Mouse (Mus musculus) neural tube, embryonic 10.5 days (tissue): ENCODE measurements around the gene Gm7075.
"Not testable (repeated sequence)": the region's sequence is repeated elsewhere in the genome, so short reads cannot be mapped to it uniquely, and the experiment has no call there.

Experiments used
- DNase-seq: peaks from one replicate; pipeline ENCODE4 v3.0.0-alpha.2; 2017; ENCODE audit warnings: low spot score; ENCODE audit errors: extremely low spot score

The Gm7075 gene

GRCm38 (mm10) chr10:63421739-63422735 lies at the start of gene Gm7075:
TSS of gene Gm7075 (minus strand) at chr10:63421789.
- DNase-seq, result peak; percentile 40

- DNase-seq, result no peak
Observed at GRCm38 (mm10) chr10:63460935-63461334, 39.3 kb upstream of the Gm7075 start.

DNA sequence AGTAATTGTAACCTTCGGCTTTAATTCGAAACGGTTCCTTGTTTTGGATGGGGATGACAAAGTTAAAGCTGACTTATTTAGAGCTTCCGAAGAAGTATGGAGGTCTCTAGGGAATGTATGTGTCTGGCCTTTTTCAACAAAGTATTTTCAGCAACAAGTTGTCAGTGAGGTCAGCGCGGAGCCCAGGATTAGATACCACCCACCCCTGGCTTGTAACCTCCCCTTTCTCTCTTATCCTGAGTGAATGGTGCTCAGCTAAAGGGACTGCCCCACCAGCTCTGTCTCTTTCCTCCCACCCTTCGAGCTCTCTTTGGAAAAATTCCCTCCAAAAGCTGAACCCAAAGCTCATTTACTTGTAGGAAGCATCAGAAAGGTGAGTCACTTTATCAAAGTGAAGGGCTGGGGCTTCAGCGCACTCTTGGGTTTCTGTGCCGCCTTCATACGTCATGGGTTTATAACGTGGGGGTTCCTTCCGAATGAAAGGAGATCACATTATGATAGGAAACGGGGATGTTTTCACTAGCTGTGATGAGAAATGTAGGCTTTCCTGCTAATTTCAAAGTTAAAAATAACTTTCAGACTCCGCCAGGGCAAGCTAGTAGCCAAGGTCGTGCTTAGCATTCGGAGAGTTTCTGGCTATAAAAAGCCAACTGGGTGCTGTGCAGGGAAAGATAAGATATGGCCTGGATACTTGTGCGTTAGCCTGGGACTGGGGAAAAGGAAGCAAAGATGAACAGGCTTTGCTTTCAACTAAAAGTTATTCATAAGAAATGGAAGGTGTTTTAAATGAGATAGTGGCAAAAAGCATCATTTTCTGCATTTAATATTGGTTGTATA lies 35.9 kb upstream of the Gm7075 start:
- DNase-seq, result no peak

- DNase-seq, result no peak
Observed at GRCm38 (mm10) chr10:63455110-63455878, 33.7 kb upstream of the Gm7075 start.

DNA sequence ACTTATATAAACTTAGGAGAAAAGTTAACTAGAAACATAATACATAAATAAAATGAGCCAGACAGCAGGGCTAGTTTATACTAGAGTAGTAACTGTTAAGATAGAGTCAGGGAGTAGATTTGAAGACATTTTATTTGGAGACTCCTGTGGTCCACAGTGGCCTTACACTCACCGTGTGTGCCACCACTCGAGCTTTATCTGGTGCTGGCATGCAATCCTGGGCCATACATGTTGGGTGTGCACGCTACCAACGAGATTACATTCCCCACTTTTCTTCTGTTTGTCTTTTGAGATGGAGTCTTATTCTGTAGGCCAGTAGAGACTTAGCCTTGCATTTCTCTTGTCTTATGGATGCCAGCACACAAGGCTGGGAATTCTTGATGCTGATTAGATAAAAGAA lies 32.3 kb upstream of the Gm7075 start:
- DNase-seq, result no peak

GRCm38 (mm10) chr10:63444602-63445387 lies 23.2 kb upstream of the Gm7075 start:
- DNase-seq, result not testable (repeated sequence)

DNA sequence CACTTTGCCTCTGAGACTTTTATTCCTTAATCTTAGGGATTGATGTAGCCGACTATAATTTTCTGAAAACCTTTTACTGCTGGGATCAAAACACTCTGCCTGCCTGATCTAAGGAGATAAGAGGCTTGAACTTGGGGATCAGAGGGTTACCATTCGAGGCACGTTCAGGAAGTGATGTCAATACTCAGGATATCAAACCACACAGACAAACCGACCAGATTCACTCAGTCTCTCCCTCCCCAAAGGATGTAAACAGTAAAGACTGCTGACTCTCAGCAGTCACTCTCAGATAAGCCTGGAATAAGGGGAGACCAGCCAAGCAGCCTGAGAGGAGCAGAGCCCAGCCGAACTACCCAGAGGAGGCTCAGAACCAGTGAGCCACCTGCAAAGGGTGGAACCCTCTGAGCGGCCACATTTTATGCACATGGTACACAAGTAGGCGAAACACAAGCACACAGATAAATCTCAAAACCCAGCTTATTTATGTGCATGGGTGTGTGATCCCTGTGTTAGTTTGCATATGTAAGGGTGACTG lies 18.2 kb upstream of the Gm7075 start:
- DNase-seq, result no peak

DNA sequence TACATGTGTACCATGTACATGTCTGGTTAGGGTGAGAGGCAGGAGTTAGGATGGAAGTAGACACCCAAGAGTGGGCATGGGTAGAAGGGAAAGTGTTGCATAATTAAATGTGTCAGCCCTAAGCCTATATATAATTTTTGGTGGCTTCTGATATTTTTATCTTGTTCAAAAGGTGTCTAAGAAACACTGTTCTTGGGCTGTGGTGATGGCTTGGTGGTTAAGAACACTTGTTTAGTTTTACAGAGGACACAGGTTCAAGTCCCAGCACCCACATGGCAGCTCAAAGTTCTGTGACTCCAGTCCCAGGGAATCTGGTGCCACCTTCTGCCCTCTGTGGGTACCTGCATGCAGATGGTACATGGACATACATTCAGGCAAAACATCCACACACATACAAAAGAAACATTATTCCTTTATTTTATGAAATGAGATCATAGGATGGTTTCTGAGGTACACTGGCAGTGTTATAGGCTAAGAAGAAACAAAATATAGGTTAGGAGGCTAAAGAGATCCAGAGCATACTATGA lies 17.2 kb upstream of the Gm7075 start:
- DNase-seq, result no peak

DNA sequence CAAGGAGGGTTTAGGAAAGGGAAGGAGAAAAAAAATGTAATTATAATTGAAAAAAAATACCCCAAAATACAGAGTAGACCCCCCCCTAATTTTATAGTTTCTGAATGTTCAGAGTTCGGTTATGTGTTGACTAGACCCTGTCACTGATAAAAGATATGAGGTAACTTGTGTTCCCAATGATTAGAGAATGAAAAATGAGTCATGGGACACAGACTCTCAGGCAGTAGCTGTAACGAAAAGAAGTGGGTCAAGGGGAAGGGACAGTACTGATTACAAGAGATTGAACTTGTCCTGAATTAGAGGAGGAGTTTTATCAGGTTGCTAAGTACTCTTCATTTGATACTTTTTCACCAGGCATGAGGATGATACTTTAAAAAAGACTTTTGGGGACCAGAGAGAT lies 11.3 kb upstream of the Gm7075 start:
- no peak for DNase-seq

DNA sequence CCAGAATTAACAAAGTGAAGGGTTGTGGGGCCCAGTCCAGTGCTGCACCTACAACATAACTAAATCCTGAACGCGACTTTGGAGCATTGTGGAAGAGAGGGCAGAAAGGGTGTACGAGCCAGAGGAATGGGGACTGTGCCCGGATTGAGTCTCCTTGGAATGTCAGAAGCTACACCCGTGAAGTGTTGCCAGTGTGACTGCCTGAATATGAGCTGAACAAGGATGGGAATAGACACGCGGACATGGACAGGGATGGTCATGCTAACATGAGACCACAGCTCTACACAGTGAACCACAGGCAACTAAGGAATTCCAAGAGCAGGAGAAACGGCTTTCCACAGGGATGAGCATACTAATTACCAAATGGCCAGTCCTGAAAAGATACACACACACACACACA lies 10.5 kb upstream of the Gm7075 start:
- no peak for DNase-seq

- no peak for DNase-seq
Observed at GRCm38 (mm10) chr10:63431221-63431736, 9.7 kb upstream of the Gm7075 start.

DNA sequence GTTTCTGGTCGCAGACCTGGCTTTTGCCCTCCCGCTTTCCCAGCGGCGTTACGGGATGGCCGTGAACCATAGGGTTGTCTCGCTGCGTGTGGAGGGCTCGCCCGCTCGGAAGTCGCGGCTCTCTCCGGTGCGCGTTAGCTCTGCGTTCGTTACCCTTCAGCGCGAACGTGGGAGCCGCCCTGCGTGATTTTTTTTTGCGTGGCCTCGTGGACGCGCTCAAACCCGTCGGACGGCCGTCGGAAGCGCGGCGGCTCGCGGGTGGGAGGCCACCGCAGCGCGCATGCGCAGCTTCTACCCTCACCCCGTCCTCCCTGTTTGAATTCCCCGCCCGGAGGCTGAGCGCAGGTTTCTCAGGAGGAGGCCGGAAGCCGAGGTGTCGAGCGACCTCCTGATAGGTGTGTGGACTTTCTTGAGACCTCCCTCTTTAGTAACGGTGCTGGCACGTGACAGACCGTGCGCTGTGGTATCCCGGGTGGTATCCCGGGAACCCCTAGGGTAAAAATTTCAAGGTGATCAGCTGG lies 8.3 kb upstream of the Gm7075 start, which contains the start of gene Ctnna3:
Gene Ctnna3, plus strand, starts transcription at position 314 of the 521 bp plus-strand sequence.
- DNase-seq, result peak; percentile 89

- peak; percentile 100 for DNase-seq
Observed at GRCm38 (mm10) chr10:63429380-63429779, 7.8 kb upstream of the Gm7075 start.

- DNase-seq, result no peak
Observed at GRCm38 (mm10) chr10:63429023-63429340, 7.4 kb upstream of the Gm7075 start.

- DNase-seq, result peak; percentile 65
Observed at GRCm38 (mm10) chr10:63428243-63429022, 6.8 kb upstream of the Gm7075 start.

GRCm38 (mm10) chr10:63427146-63427545 lies 5.6 kb upstream of the Gm7075 start:
- DNase-seq, result no peak

DNA sequence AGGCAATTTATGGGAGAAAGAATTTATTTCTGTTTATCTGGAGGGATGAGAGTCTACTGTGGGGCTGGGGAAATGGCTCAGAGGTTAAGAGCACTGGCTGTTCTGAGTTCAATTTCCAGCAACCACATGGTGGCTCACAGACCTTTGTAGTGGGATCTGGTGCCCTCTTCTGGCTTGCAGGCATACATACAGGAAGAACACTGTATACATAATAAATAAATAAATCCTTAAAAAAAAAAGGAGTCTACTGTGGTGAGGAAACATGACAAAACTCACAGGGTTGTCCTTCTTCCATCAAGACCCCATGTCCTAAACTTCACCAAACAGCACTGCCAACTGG lies 2.9 kb upstream of the Gm7075 start:
- no peak for DNase-seq

DNA sequence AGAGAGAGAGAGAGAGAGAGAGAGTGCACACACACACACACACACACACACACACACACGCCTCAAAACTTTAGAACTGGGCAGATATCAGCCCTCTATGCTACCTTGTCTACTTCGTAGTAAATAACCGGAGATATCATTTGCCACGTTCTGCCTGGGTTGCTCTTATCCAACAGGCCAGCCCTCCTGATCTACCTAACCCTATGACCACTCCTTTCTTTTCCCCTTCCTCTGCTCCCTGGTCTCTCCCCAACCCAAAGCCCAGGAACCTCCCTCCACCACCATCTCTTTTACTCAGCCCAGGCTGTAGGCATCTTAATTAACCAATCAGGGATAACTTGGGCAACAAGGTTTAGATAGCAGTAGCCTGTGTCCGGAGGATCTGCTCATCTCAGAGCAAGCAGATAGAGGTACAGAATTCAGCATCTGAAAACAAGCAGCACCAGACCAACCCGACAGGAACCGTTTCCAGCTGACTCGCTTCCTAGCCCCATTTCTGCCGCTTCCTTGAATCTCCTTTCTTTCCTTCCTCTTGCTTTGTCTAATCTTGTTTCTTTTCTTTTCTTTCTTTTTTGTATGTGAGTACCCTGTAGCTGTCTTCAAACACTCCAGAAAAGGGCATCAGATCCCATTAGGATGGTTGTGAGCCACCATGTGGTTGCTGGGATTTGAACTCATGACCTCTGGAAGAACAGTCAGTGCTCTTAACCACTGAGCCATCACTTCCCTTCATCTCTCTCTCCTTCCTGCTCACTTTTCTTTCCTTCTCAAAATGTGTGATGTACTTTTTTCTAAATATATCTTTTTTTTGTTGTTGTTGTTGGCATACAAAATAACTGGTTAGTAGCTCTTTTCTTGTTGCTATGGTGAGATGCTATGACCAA lies 2.2 kb upstream of the Gm7075 start:
- no peak for DNase-seq
